Mouse (Mus musculus) liver, embryonic 13.5 days (tissue): ENCODE results near the gene Gpr171. TPM values are rescaled to one million over a fixed set of nuclear protein-coding genes. Genes with fewer than 3 reads are reported as not detected.
"Not testable (repeated sequence)": the region's sequence is repeated elsewhere in the genome, so short reads cannot be mapped to it uniquely, and the experiment has no call there.

Source experiments
- ATAC-seq: fragments of 200-750 bp; cut with Nextera tagmentation; 2 replicates; pipeline ENCODE4 v1.8.0; 2017; ENCODE audit warnings: low read depth, mild to moderate bottlenecking, moderate number of reproducible peaks, moderate library complexity
- DNase-seq: peaks from one replicate; pipeline ENCODE4 v3.0.0; 2022
- H3K27ac ChIP-seq: fragments of 300-500 bp; sonication (generic); 2 replicates; pipeline ENCODE4 v1.5.1; 2015; ENCODE audit warnings: moderate library complexity, mild to moderate bottlenecking, inconsistent platforms
- H3K27me3 ChIP-seq: fragments of 300-500 bp; sonication (generic); 2 replicates; pipeline ENCODE4 v1.6.1; 2015; ENCODE audit warnings: mild to moderate bottlenecking, inconsistent platforms
- H3K36me3 ChIP-seq: fragments of 300-500 bp; sonication (generic); 2 replicates; pipeline ENCODE4 v1.6.1; 2015; ENCODE audit warnings: mild to moderate bottlenecking, inconsistent platforms
- H3K4me1 ChIP-seq: fragments of 300-500 bp; sonication (generic); replicated peaks from 2 replicates; pipeline ENCODE4 v1.6.1; 2015; ENCODE audit warnings: inconsistent platforms
- H3K4me2 ChIP-seq: fragments of 300-500 bp; sonication (generic); 2 replicates; pipeline ENCODE4 v1.6.1; 2015; ENCODE audit warnings: inconsistent platforms, mild to moderate bottlenecking, moderate library complexity
- H3K4me3 ChIP-seq: fragments of 300-500 bp; sonication (generic); replicated peaks from 2 replicates; pipeline ENCODE4 v1.5.1; 2015; ENCODE audit warnings: mild to moderate bottlenecking, inconsistent platforms
- H3K9ac ChIP-seq: fragments of 300-500 bp; sonication (generic); 2 replicates; pipeline ENCODE4 v1.6.1; 2015; ENCODE audit warnings: mild to moderate bottlenecking, inconsistent platforms
- H3K9me3 ChIP-seq: fragments of 300-500 bp; sonication (generic); replicated peaks from 2 replicates; pipeline ENCODE4 v1.6.1; 2016; ENCODE audit warnings: inconsistent platforms
- WGBS: fragments of 180-500 bp; shearing (Covaris S2); methylation state at CpG from one replicate; pipeline ENCODE4 v1.1.7; 2015; ENCODE audit not compliant: insufficient replicate concordance; 5-methylcytosine and 5-hydroxymethylcytosine counted together
- polyA plus RNA-seq: library from polyadenylated mRNA; unstranded; fragments of >200 nt; fragmentation: Nextera tagmentation; extraction: Ambion mirVana; gene quantifications from 2 replicates; pipeline ENCODE4 v1.2.1, GENCODE M21; 2015

Gene Gpr171
- 1.3 and 1.5 TPM in 2 replicates for polyA plus RNA-seq

GRCm38 (mm10) chr3:59101218-59101986 lies at the start of gene Gpr171:
Gpr171 (minus strand) TSS chr3:59101821.
- DNase-seq: no peak

DNA sequence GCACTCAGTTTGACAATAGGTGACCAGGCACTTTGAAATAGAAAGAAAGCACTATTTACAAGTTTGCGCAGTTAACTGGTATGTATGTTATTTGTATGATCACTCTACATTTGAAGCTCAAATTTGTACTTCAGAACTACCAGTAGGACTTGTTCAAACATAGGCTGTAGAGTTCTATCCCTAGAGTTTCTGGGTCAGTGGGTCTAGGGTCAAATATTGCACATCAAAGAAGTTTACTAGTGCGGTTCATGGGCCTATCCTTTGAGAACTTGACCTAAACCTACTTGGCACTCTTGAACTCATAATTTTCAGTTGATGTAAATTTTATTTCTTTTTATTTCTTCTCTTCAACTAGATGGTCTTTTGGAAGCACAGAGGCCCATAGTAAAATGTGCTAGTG lies 49.0 kb upstream of the Gpr171 start:
- WGBS: 81% methylated on average over 2 of the region's 2 CpGs
- Histone ChIP-seq H3K4me3 (no peak overlapping the region), H3K4me1 (peaks cover 7% of the 10 kb centered on the region; the same call in 1 of the 2 replicates), H3K27ac (no peak overlapping the region), H3K36me3 (no peaks in the 10 kb centered on the region), H3K27me3 (no peaks in the 10 kb centered on the region), H3K4me2 (no peak overlapping the region), H3K9me3 (no peaks in the 10 kb centered on the region), H3K9ac (no peak overlapping the region)
- ATAC-seq (no peak), DNase-seq (no peak)

More at GRCm38 (mm10) chr3:59101218-59101986, at the start of gene Gpr171:
- Histone ChIP-seq H3K27ac (no peak within 1 kb of the TSS), H3K4me1 (peaks cover 20% of the 10 kb centered on the region), H3K9ac (no peak within 1 kb of the TSS), H3K9me3 (no peaks in the 10 kb centered on the region), H3K4me2 (no peak within 1 kb of the TSS), H3K27me3 (no peaks in the 10 kb centered on the region), H3K4me3 (no peak within 1 kb of the TSS), H3K36me3 (no peaks in the 10 kb centered on the region)
- WGBS: 44% methylated on average over 6 of the region's 6 CpGs
- no peak for ATAC-seq

- Histone ChIP-seq H3K27ac (no peak overlapping the region), H3K4me3 (no peak overlapping the region), H3K4me1 (peaks cover 7% of the 10 kb centered on the region; the same call in 1 of the 2 replicates), H3K4me2 (no peak overlapping the region), H3K27me3 (no peaks in the 10 kb centered on the region), H3K9me3 (no peaks in the 10 kb centered on the region), H3K9ac (no peak overlapping the region), H3K36me3 (no peaks in the 10 kb centered on the region)
- ATAC-seq (no peak), DNase-seq (no peak)
Measured at GRCm38 (mm10) chr3:59149646-59150045, 48.0 kb upstream of the Gpr171 start.

GRCm38 (mm10) chr3:59145194-59145593 lies 43.6 kb upstream of the Gpr171 start:
- H3K4me2 ChIP-seq: no peak overlapping the region
- WGBS: 62% methylated on average over 5 of the region's 5 CpGs
- no peaks in the 10 kb centered on the region for H3K9me3 ChIP-seq
- H3K9ac ChIP-seq: no peak overlapping the region
- no peak overlapping the region for H3K27ac ChIP-seq
- ATAC-seq (no peak), DNase-seq (no peak)
- H3K36me3 ChIP-seq: no peaks in the 10 kb centered on the region
- H3K27me3 ChIP-seq: no peaks in the 10 kb centered on the region
- H3K4me3 ChIP-seq: no peak overlapping the region
- peaks cover 12% of the 10 kb centered on the region; the same call in 1 of the 2 replicates for H3K4me1 ChIP-seq

DNA sequence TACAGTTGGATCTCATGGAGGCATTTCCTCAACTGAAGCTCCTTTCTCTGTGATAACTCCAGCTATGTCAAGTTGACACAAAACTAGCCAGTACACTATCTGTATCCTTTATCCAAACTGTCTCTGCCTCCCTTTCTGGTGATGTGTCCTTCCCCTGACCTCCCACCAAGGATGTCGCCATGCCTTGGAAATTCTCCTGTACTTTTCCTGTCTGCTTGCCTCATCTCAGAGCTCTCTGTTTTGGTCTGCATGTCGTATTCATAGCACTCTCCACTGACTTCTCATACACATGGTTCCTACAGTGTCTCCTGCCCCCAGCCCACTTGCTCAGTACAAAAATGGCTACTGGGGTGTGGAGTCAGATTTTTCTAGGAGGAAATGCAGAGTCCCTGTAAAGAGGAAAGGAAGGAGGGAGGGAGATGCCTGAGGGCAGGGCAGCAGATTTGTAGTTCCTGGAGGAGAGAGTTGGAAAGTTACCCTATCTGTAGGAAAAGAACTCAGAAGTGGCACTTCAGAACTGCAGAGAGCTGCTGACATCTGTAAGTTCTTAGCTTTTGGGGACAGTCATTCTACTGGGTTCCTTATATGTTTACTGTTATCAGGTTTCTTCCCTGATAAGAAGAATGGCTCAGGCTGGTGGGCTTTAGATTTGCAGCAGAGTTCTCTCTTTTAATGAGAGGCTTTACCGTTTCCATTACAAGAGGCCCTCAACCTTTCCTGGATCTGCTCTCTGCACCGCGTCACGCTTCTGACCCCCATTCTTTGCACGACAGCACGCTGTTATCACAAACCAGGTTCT lies 40.1 kb upstream of the Gpr171 start:
- Histone ChIP-seq H3K4me3 (no peak overlapping the region), H3K27ac (peak overlapping the region; percentile 23; the same call in 1 of the 2 replicates), H3K27me3 (no peaks in the 10 kb centered on the region), H3K36me3 (no peaks in the 10 kb centered on the region), H3K4me2 (no peak overlapping the region), H3K9me3 (no peaks in the 10 kb centered on the region), H3K4me1 (peaks cover 8% of the 10 kb centered on the region; the same call in 1 of the 2 replicates), H3K9ac (no peak overlapping the region)
- WGBS: 49% methylated on average over 8 of the region's 8 CpGs
- ATAC-seq (no peak), DNase-seq (no peak)

- not testable (repeated sequence) for DNase-seq, ATAC-seq, H3K4me2 ChIP-seq, H3K9me3 ChIP-seq, H3K4me3 ChIP-seq, H3K27ac ChIP-seq, H3K36me3 ChIP-seq, H3K27me3 ChIP-seq, H3K9ac ChIP-seq, H3K4me1 ChIP-seq
- 70% methylated on average over 4 of the region's 4 CpGs for WGBS
Measured at GRCm38 (mm10) chr3:59140941-59141340, 39.3 kb upstream of the Gpr171 start.

DNA sequence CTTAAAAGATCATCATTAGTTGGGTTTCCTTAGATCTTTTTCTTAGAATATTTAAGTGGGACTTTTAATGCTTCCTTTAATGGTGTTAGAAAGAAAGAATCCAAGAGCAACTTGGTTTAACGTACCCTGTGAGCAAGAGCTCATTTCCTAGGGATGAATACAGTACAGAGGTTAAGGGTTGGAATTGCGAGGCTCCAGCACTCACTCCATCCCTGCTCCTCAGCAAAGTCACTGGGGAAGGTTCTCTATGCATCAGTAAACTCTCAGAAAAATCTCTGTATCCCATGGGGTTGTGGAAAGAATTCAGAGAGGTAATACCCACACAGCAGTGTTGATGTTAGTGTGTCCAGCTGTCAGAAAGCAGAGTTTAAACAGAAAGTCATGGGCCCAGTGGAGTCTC lies 38.5 kb upstream of the Gpr171 start:
- WGBS: 70% methylated on average over 2 of the region's 2 CpGs

GRCm38 (mm10) chr3:59139651-59140051 lies 38.0 kb upstream of the Gpr171 start:
- H3K9me3 ChIP-seq: no peaks in the 10 kb centered on the region
- H3K27me3 ChIP-seq: no peaks in the 10 kb centered on the region
- ATAC-seq: no peak
- no peak overlapping the region for H3K27ac ChIP-seq
- H3K4me1 ChIP-seq: peaks cover 8% of the 10 kb centered on the region; the same call in 1 of the 2 replicates
- H3K9ac ChIP-seq: no peak overlapping the region
- H3K4me2 ChIP-seq: no peak overlapping the region
- H3K4me3 ChIP-seq: no peak overlapping the region
- no peak for DNase-seq
- no peaks in the 10 kb centered on the region for H3K36me3 ChIP-seq

More for the DNA sequence above, 38.5 kb upstream of the Gpr171 start:
- Histone ChIP-seq H3K27ac (no peak overlapping the region), H3K4me1 (peaks cover 8% of the 10 kb centered on the region; the same call in 1 of the 2 replicates), H3K27me3 (no peaks in the 10 kb centered on the region), H3K36me3 (no peaks in the 10 kb centered on the region), H3K4me3 (no peak overlapping the region), H3K9ac (no peak overlapping the region), H3K4me2 (no peak overlapping the region), H3K9me3 (no peaks in the 10 kb centered on the region)
- DNase-seq (no peak), ATAC-seq (no peak)

- no peaks in the 10 kb centered on the region for H3K27me3 ChIP-seq
- H3K4me2 ChIP-seq: no peak overlapping the region
- H3K4me3 ChIP-seq: no peak overlapping the region
- ATAC-seq (0 out of 2 replicates have a peak, but pooled peaks have one; percentile 7), DNase-seq (no peak)
- 72% methylated on average over 12 of the region's 12 CpGs for WGBS
- H3K9ac ChIP-seq: no peak overlapping the region
- no peaks in the 10 kb centered on the region for H3K36me3 ChIP-seq
- H3K9me3 ChIP-seq: no peaks in the 10 kb centered on the region
- peaks cover 10% of the 10 kb centered on the region; the same call in 1 of the 2 replicates for H3K4me1 ChIP-seq
- no peak overlapping the region for H3K27ac ChIP-seq
Measured at GRCm38 (mm10) chr3:59138946-59139468, 37.4 kb upstream of the Gpr171 start.

- Histone ChIP-seq H3K36me3 (no peaks in the 10 kb centered on the region), H3K9ac (no peak overlapping the region), H3K27me3 (no peaks in the 10 kb centered on the region), H3K27ac (no peak overlapping the region), H3K4me3 (no peak overlapping the region), H3K4me2 (no peak overlapping the region), H3K9me3 (no peaks in the 10 kb centered on the region), H3K4me1 (peaks cover 30% of the 10 kb centered on the region)
- ATAC-seq (no peak), DNase-seq (no peak)
- WGBS: 57% methylated on average over 5 of the region's 5 CpGs
Measured at GRCm38 (mm10) chr3:59135911-59136653, 34.5 kb upstream of the Gpr171 start.

DNA sequence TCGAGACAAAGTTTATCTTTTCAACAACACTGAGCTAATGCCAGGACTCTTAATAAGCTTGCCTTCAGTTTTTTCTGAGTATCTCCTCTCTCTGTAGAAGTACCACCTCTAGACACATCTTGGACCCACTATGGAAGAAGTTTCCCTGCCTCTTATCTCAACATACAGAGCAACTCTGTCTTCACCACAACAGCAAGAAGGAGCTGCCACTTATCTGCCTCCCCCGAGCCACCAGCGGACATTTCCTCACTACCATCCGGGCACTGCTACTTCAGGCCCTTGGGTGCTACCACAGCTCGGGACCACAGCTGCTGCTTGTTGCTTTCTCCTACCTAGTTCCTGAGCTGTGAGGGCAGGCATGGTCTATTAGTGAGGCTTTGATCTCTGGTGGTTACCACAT lies 31.6 kb upstream of the Gpr171 start:
- H3K27me3 ChIP-seq: no peaks in the 10 kb centered on the region
- 13% methylated on average over 5 of the region's 5 CpGs for WGBS
- no peaks in the 10 kb centered on the region for H3K9me3 ChIP-seq
- no peak overlapping the region for H3K4me2 ChIP-seq
- ATAC-seq (peak; percentile 83), DNase-seq (peak; percentile 40)
- H3K9ac ChIP-seq: no peak overlapping the region
- H3K4me1 ChIP-seq: peaks cover 37% of the 10 kb centered on the region
- no peak overlapping the region for H3K4me3 ChIP-seq
- H3K36me3 ChIP-seq: no peaks in the 10 kb centered on the region
- no peak overlapping the region for H3K27ac ChIP-seq
